Mouse (Mus musculus) heart, postnatal 4 days (tissue): ENCODE measurements around the gene Gm47985. TPM values are rescaled to one million over a fixed set of nuclear protein-coding genes. Genes with fewer than 3 reads are reported as not detected.
"Not testable (repeated sequence)": the region's sequence is repeated elsewhere in the genome, so short reads cannot be mapped to it uniquely, and the experiment has no call there.

ENCODE experiments used
- DNase-seq: peaks from one replicate; pipeline ENCODE4 v3.0.0; 2021
- total RNA-seq, 2 experiments: library from RNA; stranded (reverse); gene quantifications; 2 replicates each; pipeline ENCODE4 v1.2.3; 2021

The Gm47985 gene
- total RNA-seq, 2 experiments from 2014 or later, result 0.29 TPM; not detected in 1

GRCm38 (mm10) chr1:151177937-151178271 is 4.4 kb upstream of the Gm47985 start:
- no peak for DNase-seq

- DNase-seq, result no peak
These were observed 3.7 kb upstream of the Gm47985 start for GRCm38 (mm10) chr1:151178505-151179083.

DNA sequence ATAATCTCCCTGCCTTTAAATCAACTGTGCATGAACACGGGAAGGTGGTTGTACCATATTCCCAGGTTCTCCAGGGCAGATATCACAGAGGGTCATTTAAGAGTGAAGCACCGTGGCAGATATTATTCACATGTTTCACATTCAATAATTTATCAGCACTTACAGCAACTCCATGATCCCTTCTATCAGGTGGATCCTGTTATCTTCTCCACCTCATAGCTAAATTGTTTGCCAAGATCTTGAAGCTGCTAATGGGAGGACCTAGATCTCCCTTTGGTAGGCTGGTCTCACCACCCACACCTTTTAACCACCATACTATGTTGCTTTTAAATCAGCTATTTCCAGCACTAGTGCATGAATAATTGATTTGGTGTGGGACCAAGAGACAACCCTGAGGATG is 2.2 kb upstream of the Gm47985 start:
- no peak for DNase-seq

DNA sequence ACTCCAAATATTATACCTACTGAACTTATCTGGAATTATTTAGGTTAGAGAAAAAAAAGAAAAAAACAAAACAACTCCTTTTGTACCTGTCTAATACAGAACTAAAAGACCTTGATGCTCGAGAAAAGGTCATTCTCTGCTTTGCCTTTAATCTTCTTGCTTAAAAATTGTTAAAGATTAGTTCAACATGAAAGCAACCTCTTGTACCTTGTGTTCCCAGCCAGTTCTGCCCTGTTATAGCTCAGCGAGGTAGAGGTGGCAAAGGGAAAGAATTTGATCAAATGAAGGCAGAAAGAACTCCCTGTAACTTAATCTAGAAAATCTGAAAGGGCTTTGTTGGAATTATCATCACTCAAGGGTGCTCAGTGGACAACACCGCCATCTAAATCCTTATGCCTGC is 3.8 kb downstream of the Gm47985 start:
- DNase-seq, result not testable (repeated sequence)

GRCm38 (mm10) chr1:151186879-151187424 is 4.6 kb downstream of the Gm47985 start:
- DNase-seq, result not testable (repeated sequence)

- no peak for DNase-seq
These were observed 6.1 kb downstream of the Gm47985 start for GRCm38 (mm10) chr1:151188469-151188868.

DNA sequence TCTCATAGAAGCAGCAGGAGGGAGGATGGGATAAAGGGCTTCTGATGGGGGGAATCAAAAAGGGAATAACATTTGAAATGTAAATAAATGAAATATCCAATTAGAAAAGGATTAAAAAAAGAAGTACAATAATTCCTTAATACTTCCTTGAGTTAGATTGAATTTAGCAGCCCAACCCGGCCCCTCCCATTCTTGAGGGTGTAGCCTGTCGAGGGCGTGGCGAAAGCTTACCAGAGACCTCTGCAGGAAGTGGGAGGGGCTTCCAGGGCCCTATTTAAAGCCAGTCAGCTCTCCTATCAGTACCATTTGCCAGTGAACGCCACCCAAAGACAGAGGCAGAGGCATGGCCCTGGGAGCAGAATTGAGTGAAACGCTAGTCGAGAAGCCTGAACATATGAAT is 9.7 kb downstream of the Gm47985 start, which contains the start of gene Gm8947:
Gene Gm8947 (plus strand): TSS at position 302 of the 400 bp plus-strand sequence.
- not testable (repeated sequence) for DNase-seq

GRCm38 (mm10) chr1:151192739-151193138 is 10.4 kb downstream of the Gm47985 start:
- not testable (repeated sequence) for DNase-seq

- not testable (repeated sequence) for DNase-seq
These were observed 13.6 kb downstream of the Gm47985 start for GRCm38 (mm10) chr1:151195986-151196385.

DNA sequence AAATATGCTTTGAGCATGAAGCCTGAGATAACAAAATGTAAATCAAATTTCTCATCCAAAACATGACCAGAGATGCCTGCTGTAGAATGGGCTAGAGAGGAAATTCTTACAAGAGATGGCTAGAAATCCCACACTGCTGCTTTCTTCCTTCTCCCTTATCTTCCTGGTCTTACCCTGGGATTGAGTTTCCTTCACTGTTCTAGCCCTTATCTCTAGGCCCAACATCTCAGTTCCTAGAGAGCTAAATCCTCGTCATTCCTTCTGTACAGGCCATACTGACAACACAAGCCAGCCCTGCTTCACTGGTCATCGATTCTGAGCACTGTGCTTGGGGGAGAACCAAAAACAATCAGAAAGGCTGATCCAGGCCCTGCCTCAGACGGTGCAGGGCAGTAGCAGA is 14.4 kb downstream of the Gm47985 start:
- DNase-seq, result not testable (repeated sequence)

DNA sequence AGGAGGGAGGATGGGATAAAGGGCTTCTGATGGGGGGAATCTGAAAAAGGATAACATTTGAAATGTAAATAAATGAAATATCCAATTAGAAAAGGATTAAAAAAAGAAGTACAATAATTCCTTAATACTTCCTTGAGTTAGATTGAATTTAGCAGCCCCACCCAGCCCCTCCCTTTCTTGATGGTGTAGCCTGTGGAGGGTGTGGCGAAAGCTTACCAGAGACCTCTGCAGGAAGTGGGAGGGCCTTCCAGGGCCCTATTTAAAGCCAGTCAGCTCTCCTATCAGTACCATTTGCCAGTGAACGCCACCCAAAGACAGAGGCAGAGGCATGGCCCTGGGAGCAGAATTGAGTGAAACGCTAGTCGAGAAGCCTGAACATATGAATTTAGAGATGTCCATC is 15.8 kb downstream of the Gm47985 start, which contains the start of gene Gm47995:
Gene Gm47995 (plus strand): TSS at position 329 of the 400 bp plus-strand sequence.
- DNase-seq, result not testable (repeated sequence)

GRCm38 (mm10) chr1:151200620-151201019 is 18.3 kb downstream of the Gm47985 start:
- DNase-seq, result not testable (repeated sequence)

DNA sequence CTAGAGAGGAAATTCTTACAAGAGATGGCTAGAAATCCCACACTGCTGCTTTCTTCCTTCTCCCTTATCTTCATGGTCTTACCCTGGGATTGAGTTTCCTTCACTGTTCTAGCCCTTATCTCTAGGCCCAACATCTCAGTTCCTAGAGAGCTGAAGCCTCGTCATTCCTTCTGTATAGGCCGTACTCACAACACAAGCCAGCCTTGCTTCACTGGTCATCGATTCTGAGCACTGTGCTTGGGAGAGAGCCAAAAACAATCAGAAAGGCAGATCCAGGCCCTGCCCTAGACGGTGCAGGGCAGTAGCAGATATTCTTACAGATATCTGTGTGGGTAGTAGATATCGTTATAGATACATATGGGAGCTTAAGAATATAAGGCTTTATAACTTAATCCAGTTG is 20.4 kb downstream of the Gm47985 start:
- DNase-seq, result not testable (repeated sequence)

DNA sequence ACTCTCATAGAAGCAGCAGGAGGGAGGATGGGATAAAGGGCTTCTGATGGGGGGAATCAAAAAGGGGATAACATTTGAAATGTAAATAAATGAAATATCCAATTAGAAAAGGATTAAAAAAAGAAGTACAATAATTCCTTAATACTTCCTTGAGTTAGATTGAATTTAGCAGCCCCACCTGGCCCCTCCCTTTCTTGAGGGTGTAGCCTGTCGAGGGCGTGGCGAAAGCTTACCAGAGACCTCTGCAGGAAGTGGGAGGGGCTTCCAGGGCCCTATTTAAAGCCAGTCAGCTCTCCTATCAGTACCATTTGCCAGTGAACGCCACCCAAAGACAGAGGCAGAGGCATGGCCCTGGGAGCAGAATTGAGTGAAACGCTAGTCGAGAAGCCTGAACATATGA is 21.5 kb downstream of the Gm47985 start, which contains the start of gene 3110040M04Rik:
Gene 3110040M04Rik (plus strand): TSS at position 304 of the 400 bp plus-strand sequence.
- not testable (repeated sequence) for DNase-seq

GRCm38 (mm10) chr1:151208493-151208892 is 26.2 kb downstream of the Gm47985 start:
- DNase-seq, result not testable (repeated sequence)

DNA sequence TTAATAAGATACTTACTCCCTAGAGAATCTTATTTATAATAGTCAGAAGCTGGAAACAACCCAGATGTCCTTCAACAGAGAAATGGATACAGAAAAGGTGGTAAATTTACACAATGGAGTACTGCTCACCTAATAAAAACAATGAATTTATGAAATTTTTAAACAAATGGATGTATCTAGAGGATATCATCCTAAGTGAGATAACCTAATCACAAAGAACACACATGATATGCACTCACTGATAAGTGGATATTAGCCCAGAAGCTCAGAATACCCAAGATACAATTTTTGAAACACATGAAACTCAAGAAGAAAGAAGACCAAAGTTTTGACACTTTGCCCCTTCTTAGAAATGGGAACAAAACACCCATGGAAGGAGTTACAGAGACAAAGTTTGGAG is 26.6 kb downstream of the Gm47985 start:
- not testable (repeated sequence) for DNase-seq

DNA sequence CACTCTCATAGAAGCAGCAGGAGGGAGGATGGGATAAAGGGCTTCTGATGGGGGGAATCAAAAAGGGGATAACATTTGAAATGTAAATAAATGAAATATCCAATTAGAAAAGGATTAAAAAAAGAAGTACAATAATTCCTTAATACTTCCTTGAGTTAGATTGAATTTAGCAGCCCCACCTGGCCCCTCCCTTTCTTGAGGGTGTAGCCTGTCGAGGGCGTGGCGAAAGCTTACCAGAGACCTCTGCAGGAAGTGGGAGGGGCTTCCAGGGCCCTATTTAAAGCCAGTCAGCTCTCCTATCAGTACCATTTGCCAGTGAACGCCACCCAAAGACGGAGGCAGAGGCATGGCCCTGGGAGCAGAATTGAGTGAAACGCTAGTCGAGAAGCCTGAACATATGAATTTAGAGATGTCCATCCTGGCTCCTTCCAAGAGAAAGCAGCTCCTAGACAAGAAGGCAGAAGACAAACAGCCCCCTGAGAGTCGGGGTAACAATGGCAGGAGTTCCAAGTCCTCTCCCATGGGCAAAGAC is 27.6 kb downstream of the Gm47985 start, which contains the start of gene Gm47996:
Gene Gm47996 (plus strand): TSS at position 308 of the 532 bp plus-strand sequence.
- not testable (repeated sequence) for DNase-seq

- not testable (repeated sequence) for DNase-seq
These were observed 29.3 kb downstream of the Gm47985 start for GRCm38 (mm10) chr1:151211666-151212065.

GRCm38 (mm10) chr1:151214862-151215261 is 32.5 kb downstream of the Gm47985 start:
- DNase-seq, result no peak

DNA sequence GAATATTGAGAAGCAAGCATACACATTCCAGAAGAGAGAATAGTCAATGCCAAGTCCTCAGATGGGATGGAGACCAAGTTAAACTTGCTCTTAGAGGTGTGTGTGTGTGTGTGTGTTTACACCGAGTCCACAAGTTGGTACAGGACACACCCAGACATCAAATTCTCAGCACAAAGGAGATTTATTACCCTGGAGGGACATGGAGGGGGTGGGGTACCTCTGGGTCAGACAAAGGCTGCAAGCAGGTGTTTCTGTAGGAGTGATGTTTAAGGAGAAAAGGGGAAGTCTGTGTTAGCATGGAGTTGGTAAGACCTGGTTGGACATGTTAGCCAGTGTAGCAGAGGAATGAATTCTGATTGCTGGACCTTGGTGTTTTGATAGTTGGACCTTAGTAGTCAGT is 33.6 kb downstream of the Gm47985 start:
- no peak for DNase-seq

DNA sequence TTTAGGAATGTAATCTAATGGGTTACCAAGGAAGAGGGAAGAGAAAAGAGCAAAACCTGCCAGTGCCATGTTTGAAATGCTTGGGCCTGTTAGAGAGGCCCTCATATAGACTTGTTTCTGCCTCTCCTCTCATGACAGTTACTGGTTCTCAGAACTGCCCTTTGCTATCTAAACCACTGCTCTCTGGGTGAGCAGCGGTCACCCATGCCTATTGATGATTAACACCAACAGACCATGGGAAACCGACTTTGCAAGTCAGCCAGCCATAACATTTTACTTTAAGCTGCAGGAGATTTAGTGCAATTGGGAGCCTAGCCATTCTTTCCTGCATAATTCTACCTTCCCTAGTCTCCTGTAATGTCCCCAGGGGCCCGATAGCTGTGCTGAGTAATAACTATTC is 34.1 kb downstream of the Gm47985 start:
- no peak for DNase-seq

GRCm38 (mm10) chr1:151219045-151219444 is 36.7 kb downstream of the Gm47985 start:
- no peak for DNase-seq

- DNase-seq, result no peak
These were observed 37.8 kb downstream of the Gm47985 start for GRCm38 (mm10) chr1:151220098-151220497.
